Mouse (Mus musculus) MEL (cell line): ENCODE measurements around the gene Fam171a2.
A peak's percentile ranks its signal among the peaks of the same experiment; 100 is the strongest.

Experiments
- CTCF ChIP-seq, 3 experiments: IDR thresholded peaks in 2 of 3; conservative IDR thresholded peaks in 1 of 3; 2 replicates each; pipeline ENCODE4 v1.5.1; 2011 to 2012; ENCODE audit warnings: low read length in 3 of 3, low read depth in 2 of 3, mild to moderate bottlenecking in 2 of 3, improper control_type of control experiment in 1 of 3, inconsistent platforms in 1 of 3, mixed read lengths in 1 of 3, moderate library complexity in 1 of 3; ENCODE audit not compliant: control insufficient read depth in 1 of 3, insufficient read depth in 1 of 3, poor library complexity in 1 of 3, severe bottlenecking in 1 of 3
- POLR2A ChIP-seq, 2 experiments: IDR thresholded peaks; 2 replicates each; pipeline ENCODE4 v1.6.1; 2011 to 2012; ENCODE audit warnings: low read length in 2 of 2, mild to moderate bottlenecking in 2 of 2, control low read depth in 1 of 2, improper control_type of control experiment in 1 of 2, low read depth in 1 of 2, moderate library complexity in 1 of 2; ENCODE audit not compliant: control insufficient read depth in 1 of 2, insufficient read depth in 1 of 2, poor library complexity in 1 of 2
- POLR2AphosphoS2 ChIP-seq: IDR thresholded peaks from 2 replicates; pipeline ENCODE4 v1.6.1; 2011; ENCODE audit warnings: low read length, improper control_type of control experiment
- UBTF ChIP-seq: IDR thresholded peaks from 2 replicates; pipeline ENCODE4 v1.6.1; 2012; ENCODE audit warnings: low read depth, mild to moderate bottlenecking, inconsistent platforms, low read length, improper control_type of control experiment, moderate library complexity, borderline replicate concordance; ENCODE audit not compliant: insufficient read depth

DNA sequence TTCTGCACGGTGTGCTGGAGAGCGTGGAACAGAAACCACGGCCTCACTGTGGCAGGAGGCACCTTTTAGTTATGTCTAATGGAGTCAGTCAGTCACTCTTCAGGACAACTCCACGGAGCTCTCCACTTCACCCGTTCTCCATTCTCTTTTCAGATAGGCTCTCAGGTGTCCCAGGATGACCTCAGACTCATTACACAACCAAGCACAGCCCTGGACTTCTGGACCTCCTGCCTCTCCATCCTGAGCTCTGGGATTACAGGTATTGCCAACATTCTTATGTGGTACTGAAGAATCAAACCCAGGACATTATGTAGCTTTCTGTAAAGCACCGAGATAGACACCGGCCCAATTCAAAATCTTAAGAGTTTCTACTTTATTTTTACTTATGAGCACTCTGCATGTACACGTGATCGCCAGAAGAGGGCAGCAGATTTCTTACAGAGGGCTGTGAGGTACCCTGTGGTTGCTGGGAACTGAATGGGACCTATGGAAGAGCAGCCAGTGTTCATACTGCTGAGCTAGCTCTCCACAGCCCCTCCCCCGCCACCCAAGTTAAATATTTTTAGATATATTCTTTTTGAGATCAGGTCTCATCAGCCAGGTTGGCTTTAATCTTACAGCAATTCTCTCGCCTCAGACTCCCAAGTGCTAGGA, 39.4 kb upstream of the Fam171a2 start:
- TF ChIP-seq CTCF (IDR thresholded peaks at IDR 0.05 in 2 of 3, conservative IDR thresholded peaks at IDR 0.05 in 1 of 3; ENCODE audit: control insufficient read depth in 1 of 3, insufficient read depth in 1 of 3, low read depth in 2 of 3, low read length in 3 of 3, poor library complexity in 1 of 3, severe bottlenecking in 1 of 3) (peak; percentile 50 to 80 (median 68); a peak in 5 of 6 replicates), POLR2A (IDR thresholded peaks at IDR 0.05; ENCODE audit: control insufficient read depth in 1 of 2, insufficient read depth in 1 of 2, low read depth in 1 of 2, low read length in 2 of 2, poor library complexity in 1 of 2) (no peak), POLR2AphosphoS2 (no peak), UBTF (no peak)
